Mouse (Mus musculus) heart, postnatal 36 days (tissue): ENCODE data around the gene Rfxank. TPM values are rescaled to one million over a fixed set of nuclear protein-coding genes. Genes with fewer than 3 reads are reported as not detected.

Experiments
- DNase-seq, 2 experiments: peaks; one replicate each; pipeline ENCODE4 v3.0.0; 2021 to 2022
- intact Hi-C: fragments of 180-260 bp; cut with DNase I; formaldehyde crosslinking; loops from one replicate; pipeline ENCODE4 v1.15.1; 2025
- total RNA-seq, 2 experiments: library from RNA; stranded (reverse); gene quantifications; 2 replicates each; pipeline ENCODE4 v1.2.3; 2021

Rfxank gene
- total RNA-seq, 2 experiments from 2014 or later: 17.2 to 19.6 TPM

GRCm38 (mm10) chr8:70152537-70153257 lies 13.7 kb upstream of the Rfxank start:
- intact Hi-C loops: no loop called here
- DNase-seq: peak; percentile 21 to 47

GRCm38 (mm10) chr8:70150158-70150557 lies 11.2 kb upstream of the Rfxank start:
- no peak for DNase-seq
- intact Hi-C loops: no loop called here

GRCm38 (mm10) chr8:70147678-70148607 lies 9.0 kb upstream of the Rfxank start:
- no peak for DNase-seq
- intact Hi-C loops: no loop called here

GRCm38 (mm10) chr8:70139981-70140380 lies 1.0 kb upstream of the Rfxank start:
- intact Hi-C loops: no loop called here
- no peak for DNase-seq

GRCm38 (mm10) chr8:70137890-70138289 lies 1.1 kb downstream of the Rfxank start:
- DNase-seq: no peak
- intact Hi-C loops: no loop called here

GRCm38 (mm10) chr8:70136591-70136990 lies 2.4 kb downstream of the Rfxank start:
- no peak for DNase-seq
- intact Hi-C loops: no loop called here

GRCm38 (mm10) chr8:70134931-70135330 lies 4.0 kb downstream of the Rfxank start:
- DNase-seq: no peak
- intact Hi-C loops: no loop called here

GRCm38 (mm10) chr8:70134086-70134485 lies 4.9 kb downstream of the Rfxank start:
- intact Hi-C loops: no loop called here
- no peak for DNase-seq

GRCm38 (mm10) chr8:70131166-70131883 lies 7.6 kb downstream of the Rfxank start, which contains the start of gene Nr2c2ap:
Gene Nr2c2ap (plus strand): TSS chr8:70131333.
- intact Hi-C loops: loop anchor here (2.0 kb wide), 1 partner anchor 41 kb away; the partner anchor contains the start of gene Tmem161a
- peak; percentile 83 to 84 for DNase-seq

GRCm38 (mm10) chr8:70130066-70130465 lies 8.9 kb downstream of the Rfxank start:
- intact Hi-C loops: loop anchor here (2.0 kb wide), 1 partner anchor 43 kb away; the partner anchor contains the start of gene Tmem161a
- no peak for DNase-seq

GRCm38 (mm10) chr8:70129309-70129952 lies 9.5 kb downstream of the Rfxank start:
- intact Hi-C loops: no loop called here
- peak; percentile 37 to 40 for DNase-seq

- intact Hi-C loops: no loop called here
- DNase-seq: peak; percentile 68 to 77
Observed at GRCm38 (mm10) chr8:70128435-70128834, 10.5 kb downstream of the Rfxank start.

GRCm38 (mm10) chr8:70124992-70125391 lies 14.0 kb downstream of the Rfxank start:
- intact Hi-C loops: loop anchor here (5.0 kb wide), 1 partner anchor 208 kb away; no protein-coding TSS in a partner anchor
- DNase-seq: no peak

GRCm38 (mm10) chr8:70122863-70123262 lies 16.1 kb downstream of the Rfxank start:
- intact Hi-C loops: loop anchor here (2.0 to 5.0 kb wide), 2 partner anchors 206 to 248 kb away; no protein-coding TSS in a partner anchor
- DNase-seq: no peak

GRCm38 (mm10) chr8:70120667-70121066 lies 18.3 kb downstream of the Rfxank start, which contains the start of gene Ncan:
Gene Ncan (minus strand): TSS chr8:70120873.
- DNase-seq: peak in 1 of 2 experiments; percentile 24
- intact Hi-C loops: loop anchor here (5.0 kb wide), 1 partner anchor 203 kb away; no protein-coding TSS in a partner anchor

GRCm38 (mm10) chr8:70118726-70119700 lies 19.9 kb downstream of the Rfxank start:
- intact Hi-C loops: no loop called here

GRCm38 (mm10) chr8:70117611-70118010 lies 21.3 kb downstream of the Rfxank start:
- intact Hi-C loops: no loop called here
- no peak for DNase-seq

More at GRCm38 (mm10) chr8:70118726-70119700, 19.9 kb downstream of the Rfxank start:
- DNase-seq: no peak

- intact Hi-C loops: no loop called here
- DNase-seq: no peak
Observed at GRCm38 (mm10) chr8:70114892-70115291, 24.1 kb downstream of the Rfxank start.

- DNase-seq: no peak
- intact Hi-C loops: no loop called here
Observed at GRCm38 (mm10) chr8:70114488-70114887, 24.5 kb downstream of the Rfxank start.
